Comparison of ENCODE assay signal across 10 mouse cellular contexts in the genomic region with DNA sequence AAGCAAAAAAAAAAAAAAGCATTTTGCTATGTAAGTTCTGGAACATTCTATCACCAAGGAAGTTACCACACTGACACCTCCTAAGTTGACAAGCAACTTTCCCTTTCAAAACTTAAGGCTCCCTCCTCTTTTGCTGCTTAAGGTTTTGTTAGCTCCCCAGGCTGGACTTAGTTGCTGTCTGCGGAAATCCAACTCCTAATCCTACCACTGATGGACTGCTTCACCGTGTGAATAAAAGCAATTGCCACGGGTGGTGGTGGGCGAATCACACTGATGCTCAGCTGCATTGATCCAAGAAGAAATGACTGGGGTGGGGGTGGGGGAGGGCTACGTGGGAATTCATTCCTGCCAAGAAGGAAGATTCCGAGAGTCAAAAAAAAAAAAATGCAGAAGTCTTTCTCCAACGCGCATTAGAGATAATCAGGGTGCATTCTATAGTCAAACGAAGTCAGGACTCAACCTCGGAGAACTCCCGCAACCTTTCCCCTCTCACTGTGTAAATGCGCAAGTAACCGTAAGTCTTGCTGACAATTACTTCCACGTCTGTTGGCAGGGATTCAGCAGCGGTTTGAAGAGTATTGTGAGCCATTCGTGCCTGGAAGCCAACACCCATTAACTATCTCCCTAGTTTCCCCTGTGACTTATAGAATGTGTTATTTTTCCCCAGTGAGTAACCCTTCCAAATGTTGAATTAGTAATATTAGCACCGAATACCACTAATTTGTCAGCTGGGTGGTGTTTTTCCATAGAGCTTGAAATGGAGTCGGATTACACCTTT.
DNase-seq lines count a peak whose midpoint lies in the region; ATAC-seq and TF ChIP-seq lines count a peak whose summit lies in the region.
"Had no signal": no experiment of that assay in that cellular context is flagged by ENCODE, and none has a peak within 500 bp of the region (broad histone marks: within the 10 kb centered on the region; RNA-seq: fewer than 3 reads in every experiment).

No protein-coding gene starts in this region.

- H3K9me3 ChIP-seq in hindbrain, embryonic 16.5 days (ENCODE audit: control insufficient read depth, low read length) = no peaks in the 10 kb centered on the region
- H3K9me3 ChIP-seq: megakaryocyte, embryonic 14.5 days had no signal

- H3K4me1 ChIP-seq in kidney, adult 2 months (ENCODE audit: control insufficient read depth, insufficient read depth, low read length) = no peaks in the 10 kb centered on the region
- H3K4me1 ChIP-seq in hindbrain, embryonic 16.5 days (ENCODE audit: control insufficient read depth, insufficient read depth, low read depth, low read length) = no peaks in the 10 kb centered on the region; the same call in 1 of the 2 replicates
- H3K4me1 ChIP-seq: megakaryocyte, embryonic 14.5 days had no signal

- ATAC-seq in hindbrain, embryonic 16.5 days = no peak

- no peaks in the 10 kb centered on the region; the same call in 1 of the 2 replicates for H3K27me3 ChIP-seq in kidney, adult 2 months (replicated peaks; ENCODE audit: control insufficient read depth, insufficient read depth, low read length)
- no peaks in the 10 kb centered on the region for H3K27me3 ChIP-seq in hindbrain, embryonic 16.5 days (replicated peaks; ENCODE audit: control insufficient read depth, insufficient read depth, low read length)
- H3K27me3 ChIP-seq: megakaryocyte, embryonic 14.5 days had no signal

- no peak for TF ChIP-seq CTCF in kidney, adult 2 months (conservative IDR thresholded peaks at IDR 0.05; ENCODE audit: insufficient read depth, insufficient read length, low read depth, low read length)

- DNase-seq in kidney, adult 2 months = peak; percentile 4
- no peak for DNase-seq in kidney, postnatal 14 days
- DNase-seq in right cerebral cortex, postnatal 4 days = peak; percentile 10
- no peak for DNase-seq in right cerebral cortex, postnatal 14 days
- DNase-seq in urinary bladder, adult 18-20 months (ENCODE audit: low spot score in 2 of 2) = no peak
- no peak for DNase-seq in ovary, postnatal 36 days (ENCODE audit: low spot score)
- DNase-seq: heart, postnatal 14 days had no signal

- peak overlapping the region; percentile 32 for H3K4me2 ChIP-seq in hindbrain, embryonic 16.5 days (ENCODE audit: low read length)

- H3K36me3 ChIP-seq in kidney, adult 2 months (ENCODE audit: control insufficient read depth, insufficient read depth, low read length) = no peaks in the 10 kb centered on the region
- no peaks in the 10 kb centered on the region for H3K36me3 ChIP-seq in hindbrain, embryonic 16.5 days (ENCODE audit: control insufficient read depth, insufficient read depth, low read length)

- no peak overlapping the region for H3K4me3 ChIP-seq in kidney, adult 2 months (ENCODE audit: insufficient read depth, low read depth, low read length)
- H3K4me3 ChIP-seq in hindbrain, embryonic 16.5 days (ENCODE audit: low read length) = no peak overlapping the region
- H3K4me3 ChIP-seq: left cerebral cortex, adult 2 months; megakaryocyte, embryonic 14.5 days had no signal

- TF ChIP-seq POLR2A in kidney, adult 2 months (IDR thresholded peaks at IDR 0.05; ENCODE audit: low read depth, low read length) = no peak

- no peak overlapping the region for H3K27ac ChIP-seq in kidney, adult 2 months (ENCODE audit: insufficient read depth, low read depth, low read length)
- H3K27ac ChIP-seq in hindbrain, embryonic 16.5 days (ENCODE audit: low read depth, low read length) = no peak overlapping the region
- H3K27ac ChIP-seq: left cerebral cortex, adult 2 months had no signal

- H3K9ac ChIP-seq in hindbrain, embryonic 16.5 days (ENCODE audit: low read depth, low read length) = no peak overlapping the region

- 38% methylated on average over 18 of the region's 18 CpGs for WGBS in kidney, adult 2 months
- 45% methylated on average over 18 of the region's 18 CpGs for WGBS in hindbrain, embryonic 16.5 days

Comparison
In these comparisons a context has a peak if more than half of its experiments do, and no peak if none do; other contexts are left out.
1. DNase-seq: peak in kidney, adult 2 months (single experiment) and right cerebral cortex, postnatal 4 days (single experiment); none in kidney, postnatal 14 days (single experiment), right cerebral cortex, postnatal 14 days (single experiment), urinary bladder, adult 18-20 months (0 of 2) and ovary, postnatal 36 days (single experiment).